Mouse (Mus musculus): Measurements from ENCODE around the gene Gm11037.

Gene Gm11037

GRCm38 (mm10) chr2:131129836-131130235, 3.5 kb upstream of the Gm11037 start:
- no peak for DNase-seq

GRCm38 (mm10) chr2:131130849-131131248, 2.4 kb upstream of the Gm11037 start:
- no peak for DNase-seq

GRCm38 (mm10) chr2:131132111-131132888, 997 bp upstream of the Gm11037 start:
- DNase-seq = no peak

- DNase-seq = peak; percentile 66
These were observed 1.1 kb downstream of the Gm11037 start for GRCm38 (mm10) chr2:131134381-131134780.

DNA sequence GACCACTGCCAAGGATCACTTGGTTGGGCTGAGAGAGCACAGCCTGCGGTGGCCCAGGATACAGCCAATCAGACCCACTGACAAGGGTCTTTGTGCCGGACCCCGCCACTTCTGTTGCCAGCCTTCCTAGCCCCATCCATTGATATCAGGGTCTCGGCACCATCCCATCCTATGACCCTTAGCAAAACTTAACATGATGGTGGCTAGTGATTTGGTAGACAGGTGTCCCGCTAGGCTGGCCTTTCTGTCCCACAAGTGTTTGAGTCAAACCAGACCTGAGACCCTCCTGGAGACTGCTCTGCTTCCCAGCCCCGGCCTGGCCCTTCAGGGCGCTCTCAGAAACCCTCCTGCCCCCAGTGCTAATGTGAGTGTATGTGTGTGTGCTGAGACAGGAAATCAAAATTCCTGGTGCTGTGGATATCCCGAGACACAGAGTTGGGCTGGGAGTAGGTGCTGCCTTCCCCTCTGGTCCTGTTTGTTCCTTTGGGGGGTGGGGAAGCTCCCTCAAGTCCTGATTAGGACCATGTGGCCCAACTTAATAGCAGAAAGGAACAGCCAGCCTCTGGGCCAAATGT, 1.6 kb downstream of the Gm11037 start:
- DNase-seq = peak; percentile 0

GRCm38 (mm10) chr2:131135521-131136139, 2.3 kb downstream of the Gm11037 start:
- DNase-seq = peak; percentile 0

DNA sequence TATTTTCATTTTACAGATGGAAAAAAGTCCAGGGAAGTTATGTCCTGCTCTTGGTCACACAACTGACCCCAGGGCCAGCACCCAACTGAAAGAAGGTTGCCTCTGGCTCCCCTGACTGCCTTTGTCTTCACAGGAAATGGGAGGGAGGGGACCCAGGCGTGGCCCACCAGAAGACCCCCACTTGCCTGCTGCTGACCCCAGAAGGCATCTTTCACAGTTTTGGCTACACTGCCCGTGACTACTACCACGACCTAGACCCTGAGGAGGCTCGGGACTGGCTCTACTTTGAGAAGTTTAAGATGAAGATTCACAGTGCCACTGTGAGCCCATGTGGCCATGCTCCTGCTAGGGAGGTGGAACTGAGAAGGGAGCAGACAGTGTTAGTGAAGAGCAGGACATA, 5.0 kb downstream of the Gm11037 start:
- DNase-seq = no peak

DNA sequence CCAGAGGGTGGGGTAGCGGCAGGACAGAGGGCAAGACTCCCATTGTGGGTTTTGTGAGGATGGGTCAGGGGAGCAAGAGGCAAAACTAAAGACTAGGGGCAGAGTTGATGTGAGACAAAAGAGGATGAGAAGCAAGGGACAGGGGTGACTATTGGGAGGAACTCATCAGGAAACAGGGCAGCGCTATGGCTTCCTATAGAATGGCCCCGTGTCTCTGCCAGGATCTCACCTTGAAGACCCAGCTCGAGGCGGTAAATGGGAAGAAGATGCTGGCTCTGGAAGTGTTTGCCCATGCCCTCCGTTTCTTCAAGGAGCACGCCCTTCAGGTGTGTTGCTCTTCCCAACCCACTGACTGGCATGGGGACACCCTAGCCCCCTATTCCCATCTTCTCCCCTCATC, 5.5 kb downstream of the Gm11037 start:
- no peak for DNase-seq

GRCm38 (mm10) chr2:131139287-131139686, 6.0 kb downstream of the Gm11037 start:
- no peak for DNase-seq

GRCm38 (mm10) chr2:131139886-131140532, 6.7 kb downstream of the Gm11037 start:
- peak; percentile 35 for DNase-seq

GRCm38 (mm10) chr2:131140533-131140905, 7.2 kb downstream of the Gm11037 start:
- no peak for DNase-seq

- DNase-seq = no peak
These were observed 8.2 kb downstream of the Gm11037 start for GRCm38 (mm10) chr2:131141336-131141986.

DNA sequence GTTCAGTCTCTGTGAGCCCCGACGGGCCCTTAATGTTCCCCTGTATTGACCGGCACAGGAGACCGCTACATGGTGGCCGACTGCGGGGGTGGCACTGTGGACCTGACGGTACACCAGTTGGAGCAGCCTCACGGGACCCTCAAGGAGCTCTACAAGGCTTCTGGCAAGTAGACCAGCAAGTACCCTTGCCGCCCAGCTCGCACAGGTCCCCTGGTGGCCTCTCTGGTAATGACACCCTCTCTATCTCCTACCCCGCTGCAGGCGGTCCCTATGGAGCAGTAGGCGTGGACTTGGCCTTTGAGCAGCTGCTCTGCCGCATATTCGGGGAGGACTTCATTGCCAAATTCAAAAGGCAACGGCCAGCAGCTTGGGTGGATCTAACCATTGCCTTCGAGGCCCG, 9.3 kb downstream of the Gm11037 start:
- peak; percentile 86 for DNase-seq

GRCm38 (mm10) chr2:131143007-131143780, 9.9 kb downstream of the Gm11037 start:
- no peak for DNase-seq

GRCm38 (mm10) chr2:131145121-131145520, 11.8 kb downstream of the Gm11037 start:
- no peak for DNase-seq

DNA sequence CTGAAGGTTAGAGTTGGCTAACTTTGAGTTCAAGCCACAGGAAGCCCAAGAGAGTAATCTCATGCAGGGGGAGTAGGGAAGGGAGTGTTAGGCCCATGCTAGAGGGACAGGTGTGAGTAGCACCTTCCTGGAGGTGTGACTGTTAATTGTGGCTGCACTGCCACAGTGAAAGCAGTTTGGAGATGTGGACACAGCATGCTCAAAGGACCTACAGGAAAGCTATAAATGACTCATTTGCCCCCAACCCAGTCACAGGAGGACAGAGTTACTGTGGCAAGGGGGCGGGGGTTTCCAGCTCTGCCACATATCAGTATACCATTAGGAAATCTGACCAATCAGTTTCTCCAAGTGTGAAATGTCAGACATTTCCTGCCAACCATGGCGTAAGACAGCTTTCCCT, 12.2 kb downstream of the Gm11037 start:
- no peak for DNase-seq

DNA sequence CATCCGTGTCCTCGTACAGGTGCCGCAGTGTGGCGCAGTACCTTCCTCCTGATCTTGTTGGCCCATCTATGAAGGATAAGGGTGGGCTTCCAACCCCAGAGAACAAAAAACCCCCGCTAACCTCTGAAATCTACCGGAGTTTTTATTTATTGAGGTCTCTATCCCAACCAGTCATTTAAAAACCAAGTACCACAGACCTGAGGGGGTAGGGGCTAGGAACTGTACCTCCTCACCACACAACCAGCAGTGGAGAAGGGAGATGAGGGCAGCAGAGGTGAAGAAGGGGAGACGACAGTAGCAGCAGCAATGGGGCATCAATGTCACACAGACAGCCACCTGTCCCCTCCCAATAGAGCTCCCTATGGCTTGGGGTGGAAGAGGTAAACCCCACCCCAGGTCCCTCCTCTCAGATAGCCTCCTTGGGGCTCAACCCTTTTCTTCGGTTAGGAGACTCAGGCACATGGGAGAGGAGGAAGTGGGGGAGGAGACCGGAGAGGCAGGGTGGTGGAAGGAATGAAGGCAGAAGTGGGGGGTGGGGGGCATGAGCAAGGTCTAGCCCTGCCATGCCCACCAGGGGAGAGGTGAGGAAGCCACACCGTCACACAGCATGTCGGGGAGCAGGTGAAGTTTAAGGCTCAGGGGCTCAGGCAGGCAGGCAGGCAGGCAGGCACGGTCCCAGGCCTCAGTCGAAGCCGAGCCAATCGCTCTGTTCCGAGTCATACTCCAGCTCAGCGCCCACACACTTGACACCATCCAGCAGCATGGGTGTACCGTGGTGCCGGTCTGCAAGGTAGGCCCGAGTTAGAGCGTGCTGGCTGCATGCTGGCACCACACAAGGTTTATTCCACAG, 13.1 kb downstream of the Gm11037 start:
- DNase-seq = no peak

DNA sequence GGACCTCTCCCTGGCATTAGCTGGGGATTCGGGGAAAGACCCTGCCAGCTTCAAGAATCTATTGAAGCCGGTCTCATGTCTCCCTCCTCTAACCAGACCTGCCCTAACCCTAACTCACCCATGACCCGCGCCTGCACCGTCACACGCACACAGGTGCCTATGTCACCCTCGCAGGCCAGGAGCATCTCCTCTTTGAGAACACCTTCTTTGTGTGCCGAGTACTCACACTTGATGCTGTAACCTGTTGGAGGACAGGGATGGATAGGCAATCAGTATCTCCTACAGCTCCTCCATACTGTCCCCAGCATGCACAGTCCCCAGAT, 13.7 kb downstream of the Gm11037 start:
- DNase-seq = no peak

DNA sequence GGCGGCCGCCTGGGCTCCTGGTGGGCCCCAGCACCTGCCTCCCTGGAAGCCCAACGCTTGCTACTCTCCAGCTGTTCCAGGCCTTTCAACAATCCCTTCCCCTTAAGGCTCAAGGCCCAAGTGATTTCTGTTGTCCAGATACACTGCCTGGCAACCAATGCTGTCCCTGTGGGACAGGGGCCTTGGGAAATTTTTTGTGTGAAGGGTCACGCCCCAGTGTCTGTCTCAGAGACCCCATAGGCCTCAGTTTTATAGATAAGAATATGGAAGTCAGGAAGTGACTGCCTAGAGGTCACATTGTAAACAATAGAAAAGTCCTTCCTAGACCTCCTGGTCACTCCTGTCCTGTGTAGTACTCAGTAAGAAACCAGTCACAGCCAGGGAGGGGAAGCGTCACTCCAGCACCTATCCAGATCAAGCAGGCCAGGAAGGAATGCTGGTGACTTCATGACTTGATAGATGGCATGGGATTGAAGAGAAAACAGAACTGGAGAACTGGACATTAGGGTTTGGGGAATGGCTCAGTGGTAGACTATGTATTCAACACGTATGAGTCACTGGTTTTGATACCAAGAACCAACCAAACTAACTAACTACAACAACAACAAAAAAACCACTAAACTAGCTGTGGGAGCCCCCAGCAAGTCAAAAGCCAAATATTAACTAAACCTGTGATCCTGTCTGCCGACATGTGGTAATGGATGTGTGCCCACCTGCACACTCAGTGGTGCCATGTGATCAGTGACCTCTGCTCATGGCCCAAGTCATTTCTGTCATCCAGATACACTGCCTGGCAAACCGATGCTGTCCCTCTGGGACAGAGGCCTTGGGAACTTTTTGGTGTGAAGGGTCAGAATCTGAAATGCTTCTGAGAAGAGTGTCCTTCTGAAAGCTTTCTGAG, 15.3 kb downstream of the Gm11037 start:
- no peak for DNase-seq

DNA sequence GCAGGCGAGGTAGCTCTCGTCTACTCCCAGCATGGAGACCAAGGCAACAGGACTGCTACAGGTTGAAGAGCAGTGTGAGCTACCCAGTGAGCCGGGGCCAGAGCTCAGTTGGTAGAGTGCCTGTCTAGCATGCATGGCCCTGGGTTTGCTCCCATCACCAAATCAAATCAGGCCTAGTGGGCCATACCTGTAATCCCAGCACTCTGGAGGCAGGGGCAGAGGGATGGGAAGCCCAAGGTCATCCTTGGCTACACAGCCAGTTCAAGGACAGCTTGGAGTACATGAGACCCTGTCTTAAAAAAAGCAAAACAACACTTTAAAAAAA, 15.9 kb downstream of the Gm11037 start:
- no peak for DNase-seq
